Mouse (Mus musculus) mouse trophoblast stem cell (cell line): ENCODE results near the gene Hunk.

Experiments
- in situ Hi-C, 2 experiments: fragments of 300-500 bp; cut with MseI, MboI; formaldehyde crosslinking; loops; 2 replicates in 1 of 2; 3 replicates in 1 of 2; pipeline ENCODE4 v1.15.1; 2025

The Hunk gene

DNA sequence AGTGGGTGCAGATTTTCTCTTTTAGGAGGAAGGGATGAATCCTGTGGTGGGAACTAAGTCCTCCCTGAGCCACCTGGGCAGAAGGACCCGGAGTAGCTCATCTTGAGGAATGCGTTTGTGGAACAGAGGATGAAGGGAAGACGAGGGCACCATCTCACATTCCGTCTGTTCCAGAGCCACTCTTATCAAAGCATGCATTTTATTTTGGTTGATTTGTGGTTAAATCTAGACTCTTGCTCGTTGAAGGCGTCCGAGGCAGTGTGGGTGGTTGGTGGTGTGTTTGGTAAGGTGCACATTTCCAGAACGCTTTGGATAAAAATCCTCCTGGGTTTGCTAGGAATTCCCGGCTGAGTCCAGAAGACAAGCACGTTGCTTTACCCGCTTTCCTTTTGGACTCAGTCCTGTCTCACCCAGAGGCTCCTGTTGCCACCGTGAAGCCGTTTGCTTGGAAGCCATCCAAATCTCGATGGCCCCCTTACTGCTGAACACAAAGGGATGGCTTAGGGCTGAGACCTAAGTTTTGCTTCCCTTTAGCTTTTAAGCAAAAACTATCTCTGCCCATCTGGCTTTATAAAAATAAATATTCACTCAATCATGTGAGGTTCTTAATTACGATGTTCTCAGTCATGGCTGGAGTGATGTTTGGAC lies 3.4 kb downstream of the Hunk start:
- in situ Hi-C loops, result loop anchor here (25.0 kb wide), 1 partner anchor 323 kb away; no protein-coding TSS in a partner anchor

DNA sequence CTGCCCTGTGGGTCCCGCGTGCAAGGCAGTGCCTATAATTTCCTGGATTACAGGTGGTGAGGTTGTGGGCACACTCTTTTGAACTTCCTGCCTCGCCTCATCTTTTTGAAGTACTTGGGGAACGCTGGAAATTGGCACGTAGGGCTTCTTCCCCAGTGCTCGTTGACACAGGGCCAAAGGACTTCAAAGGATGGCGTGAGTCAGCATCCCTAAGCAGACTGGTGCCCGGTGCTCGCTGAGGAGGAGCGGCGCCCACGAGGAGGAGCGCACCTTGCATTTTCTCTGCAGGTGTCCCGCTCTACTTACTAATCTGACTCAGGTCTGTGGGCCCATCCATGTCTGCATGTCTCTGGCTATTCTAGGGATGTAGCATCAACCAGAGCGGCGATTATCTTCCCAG lies 4.9 kb downstream of the Hunk start:
- in situ Hi-C loops, result loop anchor here (5.0 to 25.0 kb wide), 2 partner anchors 42 to 322 kb away; no protein-coding TSS in a partner anchor

GRCm38 (mm10) chr16:90394761-90395160 lies 8.9 kb downstream of the Hunk start:
- in situ Hi-C loops, result loop anchor here (5.0 to 25.0 kb wide), 2 partner anchors 38 to 318 kb away; no protein-coding TSS in a partner anchor

GRCm38 (mm10) chr16:90395996-90396556 lies 10.3 kb downstream of the Hunk start:
- in situ Hi-C loops, result loop anchor here (25.0 kb wide), 1 partner anchor 316 kb away; no protein-coding TSS in a partner anchor

GRCm38 (mm10) chr16:90396882-90397281 lies 11.1 kb downstream of the Hunk start:
- in situ Hi-C loops, result loop anchor here (25.0 kb wide), 1 partner anchor 315 kb away; no protein-coding TSS in a partner anchor

GRCm38 (mm10) chr16:90400314-90400713 lies 14.5 kb downstream of the Hunk start:
- in situ Hi-C loops, result no loop called here

- in situ Hi-C loops, result no loop called here
These were observed 15.3 kb downstream of the Hunk start for GRCm38 (mm10) chr16:90400906-90401666.

DNA sequence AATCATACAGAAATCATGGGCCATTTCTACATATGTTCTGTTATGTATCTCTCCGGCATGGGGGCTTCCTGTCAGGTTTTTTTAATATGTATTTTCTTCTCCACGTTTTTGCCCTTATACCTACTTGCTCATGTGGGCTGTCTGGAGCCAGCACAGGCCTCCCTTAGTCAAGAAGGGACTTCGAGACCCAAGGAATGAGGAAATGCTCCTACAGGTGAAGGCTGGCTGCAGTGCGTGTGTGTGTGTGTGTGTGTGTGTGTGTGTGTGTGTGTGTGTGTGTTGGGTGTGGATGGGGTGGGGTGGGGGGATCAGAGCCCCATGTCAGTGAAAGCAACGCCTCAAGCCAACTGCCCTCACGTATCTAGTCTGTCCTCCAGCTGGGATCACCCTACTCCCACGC lies 16.5 kb downstream of the Hunk start:
- in situ Hi-C loops, result no loop called here

DNA sequence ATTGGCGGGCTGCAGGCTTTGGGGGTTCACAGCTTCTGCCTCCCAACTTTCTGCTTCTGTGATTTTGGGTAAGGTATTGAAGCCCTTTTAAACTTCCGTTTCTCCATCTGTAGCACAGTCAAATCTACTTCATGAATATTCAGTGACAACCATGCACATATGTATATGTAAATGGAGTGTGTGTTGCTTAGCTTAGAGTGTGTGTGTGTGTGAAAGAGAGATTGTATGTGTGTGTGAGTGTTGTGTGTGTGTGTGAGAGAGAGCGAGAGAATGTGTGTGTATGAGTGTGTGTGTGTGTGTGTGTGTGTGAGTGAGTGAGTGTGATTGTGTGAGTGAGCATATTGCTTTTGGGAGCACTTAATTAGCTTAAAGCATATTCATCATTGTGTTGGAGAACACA lies 19.4 kb downstream of the Hunk start:
- in situ Hi-C loops, result no loop called here

GRCm38 (mm10) chr16:90405599-90405998 lies 19.8 kb downstream of the Hunk start:
- in situ Hi-C loops, result no loop called here

GRCm38 (mm10) chr16:90407541-90408289 lies 21.9 kb downstream of the Hunk start:
- in situ Hi-C loops, result no loop called here

DNA sequence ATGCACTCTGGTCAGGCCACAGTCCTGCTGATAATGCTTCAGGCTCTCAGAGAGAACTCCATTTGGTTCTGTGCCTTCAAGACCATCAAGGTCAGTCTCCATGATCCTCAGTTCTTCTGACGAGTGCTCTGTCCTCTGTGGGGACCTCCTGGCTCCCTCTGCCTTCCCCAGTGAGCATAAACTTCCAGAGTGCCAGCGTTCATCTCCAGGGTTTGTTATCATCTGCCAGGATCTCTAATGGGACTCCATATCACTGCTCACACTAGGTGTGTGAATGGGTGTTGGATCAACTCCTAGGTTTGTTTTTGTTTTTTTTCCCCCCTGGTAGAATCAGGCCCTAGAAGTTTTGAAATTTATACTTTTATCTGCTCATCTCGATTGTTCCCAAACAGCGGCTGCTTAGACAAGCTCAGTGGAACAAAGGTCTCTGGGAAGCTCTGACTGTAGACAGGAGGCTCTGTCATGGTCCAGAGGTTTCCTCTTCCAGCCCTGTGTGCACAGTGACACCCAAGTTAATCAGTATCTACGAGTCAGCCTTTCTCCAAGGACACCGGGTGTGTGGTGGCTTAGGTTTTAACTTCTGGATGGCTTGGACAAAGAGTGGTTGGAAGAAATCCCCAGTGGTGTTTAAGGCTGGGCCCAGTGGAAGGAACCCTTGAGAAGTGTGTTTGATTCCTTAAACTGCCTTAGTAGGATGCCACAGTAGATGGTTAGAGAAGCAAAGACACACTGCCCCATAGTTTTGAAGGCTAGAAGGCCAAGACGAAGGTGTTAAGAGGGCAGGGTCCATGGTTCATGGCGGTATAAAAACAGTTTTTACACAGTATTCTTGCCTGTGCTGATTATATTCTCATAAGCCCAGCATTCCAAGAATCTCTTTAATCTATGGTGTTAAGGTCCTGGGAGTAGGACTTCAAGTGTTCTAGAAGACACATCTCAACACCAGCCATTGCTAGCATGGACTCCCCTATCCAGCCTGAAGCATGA lies 26.6 kb downstream of the Hunk start:
- in situ Hi-C loops, result no loop called here

DNA sequence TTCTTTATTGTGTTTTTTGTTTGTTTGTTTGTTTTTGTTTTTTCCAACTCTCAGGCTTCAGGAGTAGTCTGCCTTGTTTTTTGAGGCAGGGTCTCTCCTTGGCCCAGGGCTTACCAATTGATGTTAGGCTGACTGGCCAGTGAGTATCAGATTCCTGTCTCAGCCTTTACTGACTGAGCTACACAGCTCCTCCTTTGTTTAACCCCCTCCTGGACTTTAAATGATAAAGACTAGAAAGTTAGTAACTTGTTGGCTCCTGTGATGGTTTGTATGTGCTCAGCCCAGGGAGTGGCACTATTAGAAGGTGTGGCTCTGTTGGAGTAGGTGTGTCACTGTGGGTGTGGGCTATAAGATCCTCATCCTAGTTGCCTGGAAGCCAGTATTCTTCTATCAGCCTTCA lies 30.8 kb downstream of the Hunk start:
- in situ Hi-C loops, result no loop called here

DNA sequence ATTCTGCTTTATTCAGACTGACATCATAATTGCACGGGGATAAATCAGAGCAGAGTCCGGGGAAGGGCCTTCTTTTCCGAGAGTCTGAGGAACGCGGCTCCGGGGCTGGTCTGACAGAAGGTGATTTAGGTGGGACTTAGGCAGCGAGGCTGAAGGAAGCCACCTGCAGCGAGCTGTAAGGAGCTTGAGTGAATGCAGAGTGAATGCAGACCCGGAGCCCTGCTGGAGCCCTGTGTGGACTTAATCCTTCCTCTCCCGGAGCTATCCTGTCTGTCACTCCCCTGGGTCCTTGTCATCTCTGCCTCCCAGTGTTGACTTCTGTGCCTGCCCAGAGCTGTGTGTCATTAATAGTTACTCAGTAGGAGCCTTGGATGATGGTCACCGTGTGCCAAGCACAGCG lies 32.8 kb downstream of the Hunk start:
- in situ Hi-C loops, result no loop called here

DNA sequence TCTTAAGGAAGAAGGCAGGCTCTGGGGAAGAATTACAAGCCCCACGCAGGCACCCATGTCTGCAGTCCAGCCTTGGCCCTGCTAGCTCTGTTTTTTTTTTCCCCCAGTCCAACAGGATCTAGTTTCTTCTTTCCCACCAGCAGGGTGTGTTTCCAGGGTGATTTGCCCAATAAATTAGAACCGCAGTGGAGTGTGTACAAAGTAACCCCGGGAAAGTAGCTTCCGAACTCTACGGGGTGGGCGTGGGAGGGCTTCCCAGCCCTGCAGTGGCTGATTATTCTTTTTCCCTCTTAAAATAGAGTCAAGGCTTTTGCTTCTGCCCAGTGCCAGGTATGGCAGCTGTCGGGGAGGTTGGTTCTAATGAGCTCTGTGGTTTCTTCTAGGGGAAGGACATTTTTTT lies 35.3 kb downstream of the Hunk start:
- in situ Hi-C loops, result no loop called here

DNA sequence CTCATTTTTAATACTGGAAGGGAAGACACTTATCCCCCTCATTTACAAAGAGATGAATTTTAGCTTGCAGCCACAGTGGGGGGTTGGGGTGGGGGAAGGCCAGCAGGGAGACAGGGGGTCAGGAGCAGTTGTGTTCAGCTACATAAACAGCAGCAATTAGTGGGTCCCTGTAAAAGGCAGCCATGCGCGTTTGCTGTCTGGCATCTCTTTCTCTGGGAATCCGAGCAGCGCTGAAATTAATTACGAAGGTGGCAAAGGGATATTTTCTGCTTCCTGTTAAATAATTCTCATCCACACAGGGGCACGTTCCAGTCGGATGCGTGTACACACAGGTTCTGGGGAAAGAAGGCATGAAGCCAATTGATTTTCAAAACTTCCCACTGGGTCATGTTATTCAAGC lies 35.7 kb downstream of the Hunk start:
- in situ Hi-C loops, result no loop called here

- in situ Hi-C loops, result no loop called here
These were observed 36.3 kb downstream of the Hunk start for GRCm38 (mm10) chr16:90422108-90422529.

GRCm38 (mm10) chr16:90423898-90424297 lies 38.1 kb downstream of the Hunk start:
- in situ Hi-C loops, result no loop called here

- in situ Hi-C loops, result no loop called here
These were observed 38.6 kb downstream of the Hunk start for GRCm38 (mm10) chr16:90424391-90424790.

DNA sequence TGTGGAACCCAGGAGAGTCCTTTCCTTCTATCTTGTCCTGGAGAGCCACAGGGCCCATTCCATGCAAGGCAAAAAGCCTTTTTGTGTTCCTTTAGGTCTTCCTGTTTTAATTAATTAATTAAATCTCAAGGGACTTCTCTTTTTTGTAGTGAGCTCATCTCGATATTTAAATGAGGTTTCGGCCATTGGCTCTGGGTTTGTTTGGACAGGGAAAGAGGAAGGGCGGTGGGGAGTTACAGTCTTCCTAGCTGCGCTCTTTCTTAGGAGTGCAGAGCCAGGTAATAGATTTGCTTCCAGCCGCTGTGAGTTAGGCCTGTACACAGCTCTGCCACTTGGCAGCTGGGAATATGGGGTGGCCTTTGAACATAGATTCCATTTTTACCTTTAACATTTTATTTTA lies 40.4 kb downstream of the Hunk start:
- in situ Hi-C loops, result no loop called here
